Mouse (Mus musculus): ENCODE data around the gene 1810043G02Rik. TPM values are rescaled to one million over a fixed set of nuclear protein-coding genes. Genes with fewer than 3 reads are reported as not detected.
A peak's percentile ranks its signal among the peaks of the same experiment; 100 is the strongest.

1810043G02Rik gene
- total RNA-seq, 1 experiment: 8.4 TPM

DNA sequence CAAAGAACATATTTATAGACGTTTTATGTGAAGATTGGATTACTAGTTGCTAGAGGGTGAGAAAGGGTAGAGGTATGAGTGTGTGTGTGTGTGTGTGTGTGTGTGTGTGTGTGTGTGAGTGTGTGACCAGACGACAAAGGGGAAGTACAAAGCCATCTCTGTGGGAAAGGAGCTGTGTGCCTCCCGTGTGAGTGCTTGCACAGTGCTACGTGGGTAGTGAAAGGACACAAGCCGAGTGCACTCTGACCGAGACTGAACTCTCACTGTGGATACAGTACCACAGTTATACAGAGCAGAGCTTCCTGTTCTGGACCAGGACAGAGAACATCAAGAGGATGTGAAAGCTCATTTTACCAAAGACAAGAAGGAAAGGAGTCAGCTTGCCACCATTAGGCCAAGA is 14.4 kb upstream of the 1810043G02Rik start:
- Histone ChIP-seq H3K36me3 (ENCODE audit: control insufficient read depth, insufficient read depth, low read length, poor library complexity, severe bottlenecking) (no peaks in the 10 kb centered on the region), H3K9ac (ENCODE audit: insufficient read depth, low read depth, low read length, poor library complexity, severe bottlenecking) (no peak overlapping the region), H3K4me3 (ENCODE audit: insufficient read depth in 1 of 2, low read depth in 1 of 2, low read length in 2 of 2, poor library complexity in 1 of 2, severe bottlenecking in 1 of 2) (no peak overlapping the region), H3K4me1 (ENCODE audit: control insufficient read depth in 2 of 2, insufficient read depth in 2 of 2, low read length in 2 of 2, poor library complexity in 1 of 2) (no peaks in the 10 kb centered on the region), H3K9me3 (ENCODE audit: control insufficient read depth, insufficient read depth, low read depth, low read length) (no peaks in the 10 kb centered on the region), H3K27ac (ENCODE audit: insufficient read depth, low read depth, low read length, poor library complexity, severe bottlenecking) (no peak overlapping the region)
- TF ChIP-seq HCFC1 (IDR thresholded peaks at IDR 0.05; ENCODE audit: borderline replicate concordance, insufficient read depth, low read length) (no peak), MAFK (IDR thresholded peaks at IDR 0.05; ENCODE audit: insufficient read depth, low read depth, low read length) (no peak), ZC3H11A (IDR thresholded peaks at IDR 0.05; ENCODE audit: borderline replicate concordance, low read depth, low read length) (no peak), CHD2 (IDR thresholded peaks at IDR 0.05; ENCODE audit: low read depth, low read length) (no peak), ZNF384 (IDR thresholded peaks at IDR 0.05; ENCODE audit: low read depth, low read length) (no peak)
- DNase-seq (ENCODE audit: low read depth, low spot score): no peak
- in situ Hi-C loops (cut with MboI; ENCODE audit: low sequenced_read_pairs in 2 of 2, unreplicated experiment in 2 of 2): no loop called here

DNA sequence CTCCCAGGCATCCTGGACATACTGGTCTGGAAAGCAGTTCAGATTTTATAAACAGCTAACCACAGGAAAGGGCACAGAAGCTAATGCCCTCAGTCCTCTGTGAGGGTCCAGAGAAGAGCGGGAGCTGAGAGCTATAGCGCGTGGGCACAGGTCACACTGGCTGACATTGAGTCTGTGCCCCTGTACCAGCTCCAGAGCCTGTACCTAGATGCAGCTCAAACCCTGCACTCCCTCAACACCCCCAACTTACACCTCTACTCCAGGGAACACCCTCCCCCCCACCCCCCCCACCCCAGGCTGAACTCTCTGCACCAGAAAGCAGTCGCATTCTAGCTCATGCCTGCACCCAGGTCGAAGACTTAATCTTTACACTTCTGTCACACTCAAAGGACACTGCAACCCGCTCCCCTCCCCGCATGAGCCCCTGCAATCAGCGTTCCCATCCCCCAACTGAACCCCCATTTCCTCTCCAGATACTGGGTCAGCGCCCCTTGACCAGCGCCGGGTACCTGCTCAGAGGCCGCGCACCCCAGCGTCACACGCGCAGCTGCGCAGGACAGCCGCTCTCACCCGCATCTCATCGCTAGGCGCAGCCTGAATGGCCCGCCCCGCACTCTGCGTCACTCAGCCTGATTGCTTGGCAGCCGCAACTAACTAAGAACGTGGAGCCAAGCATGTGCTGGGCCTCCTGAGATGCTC is 8.9 kb upstream of the 1810043G02Rik start:
- TF ChIP-seq CHD2 (IDR thresholded peaks at IDR 0.05; ENCODE audit: low read depth, low read length): no peak
- Histone ChIP-seq H3K27ac (ENCODE audit: insufficient read depth, low read depth, low read length, poor library complexity, severe bottlenecking) (no peak overlapping the region), H3K9me3 (ENCODE audit: control insufficient read depth, insufficient read depth, low read depth, low read length) (no peaks in the 10 kb centered on the region), H3K4me3 (ENCODE audit: insufficient read depth in 1 of 2, low read depth in 1 of 2, low read length in 2 of 2, poor library complexity in 1 of 2, severe bottlenecking in 1 of 2) (peak overlapping the region; percentile 30 to 51; a peak in 3 of 4 replicates), H3K9ac (ENCODE audit: insufficient read depth, low read depth, low read length, poor library complexity, severe bottlenecking) (peak overlapping the region; percentile 39; the same call in 1 of the 2 replicates), H3K4me1 (ENCODE audit: control insufficient read depth in 2 of 2, insufficient read depth in 2 of 2, low read length in 2 of 2, poor library complexity in 1 of 2) (peaks cover 0 to 2% of the 10 kb centered on the region in 2 experiments; a peak in 1 of 4 replicates), H3K36me3 (ENCODE audit: control insufficient read depth, insufficient read depth, low read length, poor library complexity, severe bottlenecking) (no peaks in the 10 kb centered on the region)
- DNase-seq (ENCODE audit: low read depth, low spot score): peak; percentile 26
- in situ Hi-C loops (cut with MboI; ENCODE audit: low sequenced_read_pairs in 2 of 2, unreplicated experiment in 2 of 2): no loop called here

DNA sequence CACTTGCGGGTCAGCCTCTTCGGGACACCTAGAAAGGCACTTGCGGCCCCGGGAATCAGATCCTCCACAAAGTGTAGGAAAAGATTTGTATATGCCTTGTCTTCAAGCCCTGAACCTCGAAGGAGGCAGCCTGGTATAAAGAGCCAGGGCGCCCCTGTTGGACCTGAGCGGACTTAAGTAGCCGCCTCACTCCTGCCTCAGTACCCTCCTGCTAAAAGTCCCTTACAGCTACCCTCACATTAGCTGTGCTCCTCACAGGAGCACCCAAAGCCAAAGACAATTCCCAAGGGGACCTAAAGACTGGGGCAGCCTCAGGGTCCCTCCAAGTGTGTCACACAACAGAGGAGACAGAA is 8.4 kb upstream of the 1810043G02Rik start:
- H3K27ac ChIP-seq (ENCODE audit: insufficient read depth, low read depth, low read length, poor library complexity, severe bottlenecking): no peak overlapping the region
- no peaks in the 10 kb centered on the region for H3K9me3 ChIP-seq (ENCODE audit: control insufficient read depth, insufficient read depth, low read depth, low read length)
- peak overlapping the region; percentile 30 to 51; a peak in 3 of 4 replicates for H3K4me3 ChIP-seq (ENCODE audit: insufficient read depth in 1 of 2, low read depth in 1 of 2, low read length in 2 of 2, poor library complexity in 1 of 2, severe bottlenecking in 1 of 2)
- TF ChIP-seq MAFK (IDR thresholded peaks at IDR 0.05; ENCODE audit: insufficient read depth, low read depth, low read length): no peak
- no peak for TF ChIP-seq ZNF384 (IDR thresholded peaks at IDR 0.05; ENCODE audit: low read depth, low read length)
- no peak for TF ChIP-seq HCFC1 (IDR thresholded peaks at IDR 0.05; ENCODE audit: borderline replicate concordance, insufficient read depth, low read length)
- no peak for TF ChIP-seq CHD2 (IDR thresholded peaks at IDR 0.05; ENCODE audit: low read depth, low read length)
- TF ChIP-seq ZC3H11A (IDR thresholded peaks at IDR 0.05; ENCODE audit: borderline replicate concordance, low read depth, low read length): no peak
- no peak for DNase-seq (ENCODE audit: low read depth, low spot score)
- in situ Hi-C loops (cut with MboI; ENCODE audit: low sequenced_read_pairs in 2 of 2, unreplicated experiment in 2 of 2): no loop called here
- peak overlapping the region; percentile 39; the same call in 1 of the 2 replicates for H3K9ac ChIP-seq (ENCODE audit: insufficient read depth, low read depth, low read length, poor library complexity, severe bottlenecking)
- H3K4me1 ChIP-seq (ENCODE audit: control insufficient read depth in 2 of 2, insufficient read depth in 2 of 2, low read length in 2 of 2, poor library complexity in 1 of 2): peaks cover 0 to 2% of the 10 kb centered on the region in 2 experiments; a peak in 1 of 4 replicates
- no peaks in the 10 kb centered on the region for H3K36me3 ChIP-seq (ENCODE audit: control insufficient read depth, insufficient read depth, low read length, poor library complexity, severe bottlenecking)

DNA sequence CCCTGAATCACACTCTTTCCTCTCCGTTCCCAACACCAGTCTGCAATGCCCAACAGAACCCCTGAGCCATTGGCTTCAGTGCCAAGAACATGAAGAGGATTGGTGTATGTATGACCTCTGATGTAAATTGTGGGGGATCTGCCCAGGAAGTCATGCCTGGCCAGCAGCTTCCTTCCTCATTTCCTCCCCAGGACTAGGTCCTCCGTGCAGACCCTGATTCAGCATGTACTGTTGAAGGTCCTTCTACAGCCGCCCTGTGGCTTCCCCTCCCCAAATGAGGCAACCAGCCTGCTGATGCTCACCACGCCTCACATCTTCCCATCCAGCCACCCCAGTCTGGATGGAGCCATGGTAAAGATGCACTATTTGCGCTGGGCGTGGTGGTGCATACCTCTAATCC is 7.8 kb upstream of the 1810043G02Rik start, which contains the start of gene Trpm2:
TSS of gene Trpm2 (minus strand) at position 83 of the 400 bp plus-strand sequence.
- no peak for TF ChIP-seq CHD2 (IDR thresholded peaks at IDR 0.05; ENCODE audit: low read depth, low read length)
- no peaks in the 10 kb centered on the region for H3K9me3 ChIP-seq (ENCODE audit: control insufficient read depth, insufficient read depth, low read depth, low read length)
- in situ Hi-C loops (cut with MboI; ENCODE audit: low sequenced_read_pairs in 2 of 2, unreplicated experiment in 2 of 2): no loop called here
- peaks cover 0 to 2% of the 10 kb centered on the region in 2 experiments; a peak in 1 of 4 replicates for H3K4me1 ChIP-seq (ENCODE audit: control insufficient read depth in 2 of 2, insufficient read depth in 2 of 2, low read length in 2 of 2, poor library complexity in 1 of 2)
- no peak within 1 kb of the TSS for H3K27ac ChIP-seq (ENCODE audit: insufficient read depth, low read depth, low read length, poor library complexity, severe bottlenecking)
- no peak for DNase-seq (ENCODE audit: low read depth, low spot score)
- H3K4me3 ChIP-seq (ENCODE audit: insufficient read depth in 1 of 2, low read depth in 1 of 2, low read length in 2 of 2, poor library complexity in 1 of 2, severe bottlenecking in 1 of 2): peak within 1 kb of the TSS; percentile 30 to 51; a peak in 3 of 4 replicates
- peak within 1 kb of the TSS; percentile 39; the same call in 1 of the 2 replicates for H3K9ac ChIP-seq (ENCODE audit: insufficient read depth, low read depth, low read length, poor library complexity, severe bottlenecking)
- H3K36me3 ChIP-seq (ENCODE audit: control insufficient read depth, insufficient read depth, low read length, poor library complexity, severe bottlenecking): no peaks in the 10 kb centered on the region

DNA sequence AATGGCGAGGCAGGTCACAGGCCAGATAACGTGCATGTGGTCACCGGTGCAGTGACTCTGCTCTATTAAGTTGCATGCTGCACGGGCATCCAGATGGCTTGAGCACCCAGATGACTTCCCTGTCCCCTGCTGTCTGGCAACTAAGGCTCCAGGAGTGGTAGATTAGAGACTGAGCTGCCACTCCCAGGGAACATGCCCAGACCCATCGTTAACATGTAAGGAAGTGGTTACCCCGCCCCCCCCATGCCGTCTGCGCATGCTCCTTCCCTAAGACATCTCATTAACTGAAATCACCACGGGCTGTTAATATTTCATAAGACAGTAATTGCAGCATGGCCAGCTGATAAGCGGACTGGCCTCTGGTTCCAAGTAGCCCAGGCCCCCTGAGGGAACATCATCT is 7.1 kb upstream of the 1810043G02Rik start:
- TF ChIP-seq MAFK (IDR thresholded peaks at IDR 0.05; ENCODE audit: insufficient read depth, low read depth, low read length) (no peak), CHD2 (IDR thresholded peaks at IDR 0.05; ENCODE audit: low read depth, low read length) (no peak), ZC3H11A (IDR thresholded peaks at IDR 0.05; ENCODE audit: borderline replicate concordance, low read depth, low read length) (no peak), ZNF384 (IDR thresholded peaks at IDR 0.05; ENCODE audit: low read depth, low read length) (no peak), HCFC1 (IDR thresholded peaks at IDR 0.05; ENCODE audit: borderline replicate concordance, insufficient read depth, low read length) (no peak)
- Histone ChIP-seq H3K27ac (ENCODE audit: insufficient read depth, low read depth, low read length, poor library complexity, severe bottlenecking) (no peak overlapping the region), H3K4me3 (ENCODE audit: insufficient read depth in 1 of 2, low read depth in 1 of 2, low read length in 2 of 2, poor library complexity in 1 of 2, severe bottlenecking in 1 of 2) (no peak overlapping the region), H3K9ac (ENCODE audit: insufficient read depth, low read depth, low read length, poor library complexity, severe bottlenecking) (no peak overlapping the region), H3K4me1 (ENCODE audit: control insufficient read depth in 2 of 2, insufficient read depth in 2 of 2, low read length in 2 of 2, poor library complexity in 1 of 2) (peaks cover 0 to 2% of the 10 kb centered on the region in 2 experiments; a peak in 1 of 4 replicates), H3K9me3 (ENCODE audit: control insufficient read depth, insufficient read depth, low read depth, low read length) (no peaks in the 10 kb centered on the region), H3K36me3 (ENCODE audit: control insufficient read depth, insufficient read depth, low read length, poor library complexity, severe bottlenecking) (no peaks in the 10 kb centered on the region)
- in situ Hi-C loops (cut with MboI; ENCODE audit: low sequenced_read_pairs in 2 of 2, unreplicated experiment in 2 of 2): no loop called here
- DNase-seq (ENCODE audit: low read depth, low spot score): no peak
